Mouse (Mus musculus) heart, adult 2 months (tissue): Measurements from ENCODE around the gene Gabbr1.

Experiments
- CTCF ChIP-seq: fragments of 200-600 bp; IDR thresholded peaks from 2 replicates; pipeline ENCODE4 v1.8.1; 2022; ENCODE audit warnings: antibody characterized with exemption, mild to moderate bottlenecking, moderate library complexity
- EP300 ChIP-seq: fragments of 200-500 bp; IDR thresholded peaks from 2 replicates; pipeline ENCODE4 v1.6.1; 2011; ENCODE audit warnings: low read depth, low read length, control low read depth; ENCODE audit not compliant: insufficient read depth
- POLR2A ChIP-seq: fragments of 200-500 bp; IDR thresholded peaks from 2 replicates; pipeline ENCODE4 v1.6.1; 2011; ENCODE audit warnings: mild to moderate bottlenecking, low read depth, low read length, control low read depth; ENCODE audit not compliant: insufficient read depth

DNA sequence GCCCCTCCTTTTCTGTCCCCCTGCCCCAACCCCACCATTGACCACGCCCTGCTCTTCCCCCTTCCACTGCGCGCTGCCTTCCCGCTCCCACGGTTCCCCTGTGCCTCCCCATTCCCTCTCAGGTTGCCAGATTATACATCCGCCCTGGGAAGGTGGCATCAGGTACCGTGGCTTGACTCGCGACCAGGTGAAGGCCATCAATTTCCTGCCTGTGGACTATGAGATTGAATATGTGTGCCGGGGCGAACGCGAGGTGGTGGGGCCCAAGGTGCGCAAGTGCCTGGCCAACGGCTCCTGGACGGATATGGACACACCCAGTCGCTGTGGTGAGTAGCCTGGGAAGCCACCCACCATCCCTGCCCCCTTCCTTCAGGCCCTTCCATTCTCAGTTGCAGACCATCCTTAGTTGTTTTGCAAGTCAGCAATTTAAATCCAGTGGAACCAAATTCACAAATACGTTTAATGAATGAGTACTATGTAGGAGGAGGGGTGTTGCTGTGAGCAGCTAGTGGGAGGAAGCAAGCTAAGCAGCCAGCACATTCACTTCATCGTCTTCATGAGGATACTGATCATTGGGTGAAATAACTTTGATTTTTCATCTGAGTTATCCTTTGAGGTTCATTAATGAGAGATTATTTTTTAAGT, 1.7 kb downstream of the Gabbr1 start:
- TF ChIP-seq EP300 (no peak), POLR2A (no peak), CTCF (no peak)
